Mouse (Mus musculus) small intestine, adult 2 months (tissue): ENCODE measurements around the gene Slc7a11. TPM values are rescaled to one million over a fixed set of nuclear protein-coding genes. Genes with fewer than 3 reads are reported as not detected.

Experiments
- H3K27ac ChIP-seq: fragments of 200-500 bp; 2 replicates; pipeline ENCODE4 v1.5.1; 2012; ENCODE audit warnings: low read depth, low read length, control low read depth, inconsistent platforms; ENCODE audit not compliant: insufficient read depth
- H3K27me3 ChIP-seq: fragments of 200-500 bp; 2 replicates; pipeline ENCODE4 v1.6.1; 2012; ENCODE audit warnings: mild to moderate bottlenecking, moderate library complexity, low read length, inconsistent platforms; ENCODE audit not compliant: control insufficient read depth, insufficient read depth
- H3K36me3 ChIP-seq: fragments of 200-500 bp; 2 replicates; pipeline ENCODE4 v1.6.1; 2012; ENCODE audit warnings: mild to moderate bottlenecking, low read length, control low read depth, inconsistent platforms; ENCODE audit not compliant: control insufficient read depth, insufficient read depth
- H3K4me1 ChIP-seq: fragments of 200-500 bp; 2 replicates; pipeline ENCODE4 v1.6.1; 2012; ENCODE audit warnings: low read length, inconsistent platforms, mixed read lengths; ENCODE audit not compliant: control insufficient read depth, insufficient read depth, insufficient read length
- H3K4me3 ChIP-seq: fragments of 200-500 bp; 2 replicates; pipeline ENCODE4 v1.5.1; 2012; ENCODE audit warnings: low read depth, mild to moderate bottlenecking, control low read depth, inconsistent platforms, low read length, moderate library complexity
- CTCF ChIP-seq: fragments of 200-500 bp; IDR thresholded peaks from 2 replicates; pipeline ENCODE4 v1.5.1; 2012; ENCODE audit warnings: low read depth, mild to moderate bottlenecking, control low read depth, inconsistent platforms, low read length, moderate library complexity, mixed read lengths; ENCODE audit not compliant: insufficient replicate concordance, insufficient read length; ENCODE audit errors: extremely low read depth
- POLR2A ChIP-seq: fragments of 200-500 bp; IDR thresholded peaks from 2 replicates; pipeline ENCODE4 v1.6.1; 2012; ENCODE audit warnings: low read depth, mild to moderate bottlenecking, control low read depth, inconsistent platforms, low read length, moderate library complexity
- WGBS: fragments of 180-500 bp; shearing (Covaris S2); methylation state at CpG from one replicate; pipeline ENCODE4 v1.1.7; 2018; 5-methylcytosine and 5-hydroxymethylcytosine counted together
- polyA plus RNA-seq: library from polyadenylated mRNA; depleted of rRNA; stranded (reverse); fragments of >200 nt; gene quantifications from 2 replicates; pipeline ENCODE4 v1.2.3, GENCODE M21; 2012

The Slc7a11 gene
- polyA plus RNA-seq, 1 experiment = 0.27 TPM

- WGBS = 84% methylated on average over 6 of the region's 6 CpGs
- Histone ChIP-seq H3K4me1 (no peaks in the 10 kb centered on the region), H3K36me3 (no peaks in the 10 kb centered on the region), H3K4me3 (no peak overlapping the region), H3K27ac (no peak overlapping the region), H3K27me3 (no peaks in the 10 kb centered on the region)
- TF ChIP-seq POLR2A = no peak
- no peak for TF ChIP-seq CTCF
These were observed 193.7 kb downstream of the Slc7a11 start for GRCm38 (mm10) chr3:50249598-50250300.

GRCm38 (mm10) chr3:50235990-50236389 lies 207.4 kb downstream of the Slc7a11 start:
- 83% methylated on average over 3 of the region's 3 CpGs for WGBS
- H3K27ac ChIP-seq = no peak overlapping the region
- H3K27me3 ChIP-seq = no peaks in the 10 kb centered on the region
- H3K4me1 ChIP-seq = no peaks in the 10 kb centered on the region
- H3K36me3 ChIP-seq = no peaks in the 10 kb centered on the region
- H3K4me3 ChIP-seq = no peak overlapping the region
- no peak for TF ChIP-seq POLR2A
- TF ChIP-seq CTCF = no peak

- no peaks in the 10 kb centered on the region for H3K4me1 ChIP-seq
- H3K36me3 ChIP-seq = no peaks in the 10 kb centered on the region
- H3K27ac ChIP-seq = no peak overlapping the region
- H3K27me3 ChIP-seq = no peaks in the 10 kb centered on the region
- H3K4me3 ChIP-seq = no peak overlapping the region
- TF ChIP-seq POLR2A = no peak
- TF ChIP-seq CTCF = no peak
- WGBS = 54% methylated on average over 5 of the region's 5 CpGs
These were observed 210.3 kb downstream of the Slc7a11 start for GRCm38 (mm10) chr3:50233144-50233543.

- Histone ChIP-seq H3K4me3 (no peak overlapping the region), H3K4me1 (no peaks in the 10 kb centered on the region), H3K27me3 (no peaks in the 10 kb centered on the region), H3K36me3 (no peaks in the 10 kb centered on the region), H3K27ac (no peak overlapping the region)
- WGBS = 70% methylated on average over 2 of the region's 2 CpGs
- no peak for TF ChIP-seq CTCF
These were observed 218.9 kb downstream of the Slc7a11 start for GRCm38 (mm10) chr3:50224390-50225114.

- Histone ChIP-seq H3K4me1 (no peaks in the 10 kb centered on the region), H3K27ac (no peak overlapping the region), H3K27me3 (no peaks in the 10 kb centered on the region), H3K36me3 (no peaks in the 10 kb centered on the region), H3K4me3 (no peak overlapping the region)
- TF ChIP-seq POLR2A (no peak), CTCF (no peak)
- WGBS = 61% methylated on average over 2 of the region's 2 CpGs
These were observed 223.0 kb downstream of the Slc7a11 start for GRCm38 (mm10) chr3:50220454-50220853.

GRCm38 (mm10) chr3:50186369-50186768 lies 257.0 kb downstream of the Slc7a11 start:
- TF ChIP-seq CTCF (no peak), POLR2A (no peak)
- 76% methylated on average over 5 of the region's 5 CpGs for WGBS

GRCm38 (mm10) chr3:50185879-50186278 lies 257.5 kb downstream of the Slc7a11 start:
- no peak overlapping the region for H3K4me3 ChIP-seq
- TF ChIP-seq POLR2A = no peak
- TF ChIP-seq CTCF = no peak
- WGBS = 45% methylated on average over 2 of the region's 2 CpGs
- H3K27ac ChIP-seq = no peak overlapping the region
- H3K4me1 ChIP-seq = no peaks in the 10 kb centered on the region
- no peaks in the 10 kb centered on the region for H3K27me3 ChIP-seq
- H3K36me3 ChIP-seq = no peaks in the 10 kb centered on the region

More at GRCm38 (mm10) chr3:50186369-50186768, 257.0 kb downstream of the Slc7a11 start:
- Histone ChIP-seq H3K4me3 (no peak overlapping the region), H3K36me3 (no peaks in the 10 kb centered on the region), H3K4me1 (no peaks in the 10 kb centered on the region), H3K27ac (no peak overlapping the region), H3K27me3 (no peaks in the 10 kb centered on the region)

- no peak overlapping the region for H3K4me3 ChIP-seq
- no peaks in the 10 kb centered on the region for H3K27me3 ChIP-seq
- no peaks in the 10 kb centered on the region for H3K36me3 ChIP-seq
- 68% methylated on average over 2 of the region's 2 CpGs for WGBS
- H3K27ac ChIP-seq = no peak overlapping the region
- H3K4me1 ChIP-seq = no peaks in the 10 kb centered on the region
- TF ChIP-seq POLR2A (no peak), CTCF (no peak)
These were observed 282.7 kb downstream of the Slc7a11 start for GRCm38 (mm10) chr3:50160756-50161155.
